Mouse (Mus musculus): Measurements from ENCODE around the gene Myo18a. TPM values are rescaled to one million over a fixed set of nuclear protein-coding genes. Genes with fewer than 3 reads are reported as not detected.
A peak's percentile ranks its signal among the peaks of the same experiment; 100 is the strongest.

The Myo18a gene
- polyA plus RNA-seq, 1 experiment from 2014 or later: 38.7 TPM

GRCm38 (mm10) chr11:77862887-77863286 lies 99.8 kb downstream of the Myo18a start:
- Histone ChIP-seq H3K9me3 (ENCODE audit: control insufficient read depth, low read length) (no peaks in the 10 kb centered on the region), H3K4me2 (replicated peaks; ENCODE audit: low read depth) (no peak overlapping the region), H3K9ac (ENCODE audit: low read length) (no peak overlapping the region), H3K36me3 (ENCODE audit: control insufficient read depth, insufficient read depth, low read length) (peaks cover 15% of the 10 kb centered on the region), H3K27me3 (ENCODE audit: control insufficient read depth, insufficient read depth, low read length) (no peaks in the 10 kb centered on the region), H3K27ac (replicated peaks) (no peak overlapping the region), H3K4me3 (ENCODE audit: low read depth, low read length) (no peak overlapping the region), H3K4me1 (replicated peaks; ENCODE audit: control insufficient read depth, insufficient read depth) (no peaks in the 10 kb centered on the region)
- no peak for TF ChIP-seq CTCF (IDR thresholded peaks at IDR 0.05; ENCODE audit: low read depth)
- DNase-seq (ENCODE audit: low spot score) (no peak), ATAC-seq (ENCODE audit: low FRiP score, low TSS enrichment) (no peak)
- 80% methylated on average over 7 of the region's 7 CpGs for WGBS

DNA sequence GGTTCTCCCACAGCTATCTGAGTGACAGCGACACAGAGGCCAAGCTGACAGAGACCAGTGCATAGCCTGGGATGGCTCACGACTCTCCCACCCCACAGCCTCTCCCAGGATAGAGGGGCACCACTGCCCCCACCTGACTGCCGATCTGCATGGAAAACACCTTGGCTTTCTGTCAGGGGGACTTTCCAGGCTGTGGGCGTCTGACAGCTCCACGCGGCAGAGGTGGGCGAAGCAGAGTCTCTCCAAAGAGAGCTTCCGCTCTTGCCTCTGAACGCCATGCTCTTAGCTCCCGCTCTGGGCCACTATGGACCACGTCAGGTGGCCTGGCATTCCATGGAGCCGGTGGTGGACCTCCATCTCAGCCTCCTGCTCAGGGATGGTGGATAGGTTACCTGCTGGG lies 101.7 kb downstream of the Myo18a start:
- TF ChIP-seq EP300 (optimal IDR thresholded peaks at IDR 0.05): no peak
- no peak for TF ChIP-seq CTCF (IDR thresholded peaks at IDR 0.05; ENCODE audit: low read depth)
- no peak overlapping the region for H3K9ac ChIP-seq (ENCODE audit: low read length)
- no peak overlapping the region for H3K4me2 ChIP-seq (replicated peaks; ENCODE audit: low read depth)
- DNase-seq (ENCODE audit: low spot score): no peak
- H3K9me3 ChIP-seq (ENCODE audit: control insufficient read depth, low read length): no peaks in the 10 kb centered on the region
- H3K36me3 ChIP-seq (ENCODE audit: control insufficient read depth, insufficient read depth, low read length): peaks cover 8% of the 10 kb centered on the region; the same call in 1 of the 2 replicates
- no peak overlapping the region for H3K4me3 ChIP-seq (ENCODE audit: low read depth, low read length)
- H3K27me3 ChIP-seq (ENCODE audit: control insufficient read depth, insufficient read depth, low read length): no peaks in the 10 kb centered on the region
- no peak for ATAC-seq (ENCODE audit: low FRiP score, low TSS enrichment)
- no peak overlapping the region for H3K27ac ChIP-seq (replicated peaks)
- 67% methylated on average over 12 of the region's 12 CpGs for WGBS
- no peaks in the 10 kb centered on the region for H3K4me1 ChIP-seq (replicated peaks; ENCODE audit: control insufficient read depth, insufficient read depth)

GRCm38 (mm10) chr11:77867419-77868083 lies 104.5 kb downstream of the Myo18a start:
- Histone ChIP-seq H3K9me3 (ENCODE audit: control insufficient read depth, low read length) (no peaks in the 10 kb centered on the region), H3K36me3 (ENCODE audit: control insufficient read depth, insufficient read depth, low read length) (peaks cover 4% of the 10 kb centered on the region; the same call in 1 of the 2 replicates), H3K4me3 (ENCODE audit: low read depth, low read length) (no peak overlapping the region), H3K4me2 (replicated peaks; ENCODE audit: low read depth) (no peak overlapping the region), H3K4me1 (replicated peaks; ENCODE audit: control insufficient read depth, insufficient read depth) (0 out of 2 replicates have a peak, but pooled peaks cover 3% of the 10 kb centered on the region), H3K27me3 (ENCODE audit: control insufficient read depth, insufficient read depth, low read length) (no peaks in the 10 kb centered on the region), H3K27ac (replicated peaks) (no peak overlapping the region), H3K9ac (ENCODE audit: low read length) (0 out of 2 replicates have a peak overlapping the region, but pooled peaks have one; percentile 31)
- 33% methylated on average over 11 of the region's 12 CpGs for WGBS
- TF ChIP-seq EP300 (optimal IDR thresholded peaks at IDR 0.05) (no peak), CTCF (IDR thresholded peaks at IDR 0.05; ENCODE audit: low read depth) (no peak)
- no peak for ATAC-seq (ENCODE audit: low FRiP score, low TSS enrichment)
- DNase-seq (ENCODE audit: low spot score): no peak

GRCm38 (mm10) chr11:77871436-77871835 lies 108.4 kb downstream of the Myo18a start:
- no peak overlapping the region for H3K4me3 ChIP-seq (ENCODE audit: low read depth, low read length)
- H3K27ac ChIP-seq (replicated peaks): no peak overlapping the region
- H3K4me1 ChIP-seq (replicated peaks; ENCODE audit: control insufficient read depth, insufficient read depth): 0 out of 2 replicates have a peak, but pooled peaks cover 3% of the 10 kb centered on the region
- DNase-seq (ENCODE audit: low spot score) (no peak), ATAC-seq (ENCODE audit: low FRiP score, low TSS enrichment) (no peak)
- H3K36me3 ChIP-seq (ENCODE audit: control insufficient read depth, insufficient read depth, low read length): no peaks in the 10 kb centered on the region
- H3K27me3 ChIP-seq (ENCODE audit: control insufficient read depth, insufficient read depth, low read length): no peaks in the 10 kb centered on the region
- no peak for TF ChIP-seq CTCF (IDR thresholded peaks at IDR 0.05; ENCODE audit: low read depth)
- no peak for TF ChIP-seq EP300 (optimal IDR thresholded peaks at IDR 0.05)
- no peak overlapping the region for H3K9ac ChIP-seq (ENCODE audit: low read length)
- H3K9me3 ChIP-seq (ENCODE audit: control insufficient read depth, low read length): no peaks in the 10 kb centered on the region
- no peak overlapping the region for H3K4me2 ChIP-seq (replicated peaks; ENCODE audit: low read depth)
- WGBS: 32% methylated on average over 4 of the region's 4 CpGs

GRCm38 (mm10) chr11:77872236-77872635 lies 109.2 kb downstream of the Myo18a start:
- no peaks in the 10 kb centered on the region for H3K27me3 ChIP-seq (ENCODE audit: control insufficient read depth, insufficient read depth, low read length)
- H3K4me2 ChIP-seq (replicated peaks; ENCODE audit: low read depth): 0 out of 2 replicates have a peak overlapping the region, but pooled peaks have one; percentile 1
- no peak for DNase-seq (ENCODE audit: low spot score)
- no peak; the same call in 1 of the 2 replicates for TF ChIP-seq CTCF (IDR thresholded peaks at IDR 0.05; ENCODE audit: low read depth)
- TF ChIP-seq EP300 (optimal IDR thresholded peaks at IDR 0.05): no peak
- H3K36me3 ChIP-seq (ENCODE audit: control insufficient read depth, insufficient read depth, low read length): no peaks in the 10 kb centered on the region
- H3K9ac ChIP-seq (ENCODE audit: low read length): no peak overlapping the region
- no peak for ATAC-seq (ENCODE audit: low FRiP score, low TSS enrichment)
- WGBS: 8% methylated on average over 11 of the region's 11 CpGs
- no peaks in the 10 kb centered on the region for H3K9me3 ChIP-seq (ENCODE audit: control insufficient read depth, low read length)
- 0 out of 2 replicates have a peak, but pooled peaks cover 3% of the 10 kb centered on the region for H3K4me1 ChIP-seq (replicated peaks; ENCODE audit: control insufficient read depth, insufficient read depth)
- H3K27ac ChIP-seq (replicated peaks): no peak overlapping the region
- H3K4me3 ChIP-seq (ENCODE audit: low read depth, low read length): no peak overlapping the region

GRCm38 (mm10) chr11:77872685-77873084 lies 109.6 kb downstream of the Myo18a start:
- no peak; the same call in 1 of the 2 replicates for TF ChIP-seq CTCF (IDR thresholded peaks at IDR 0.05; ENCODE audit: low read depth)
- no peak for TF ChIP-seq EP300 (optimal IDR thresholded peaks at IDR 0.05)
- DNase-seq (ENCODE audit: low spot score) (no peak), ATAC-seq (ENCODE audit: low FRiP score, low TSS enrichment) (no peak)
- Histone ChIP-seq H3K4me3 (ENCODE audit: low read depth, low read length) (no peak overlapping the region), H3K9ac (ENCODE audit: low read length) (no peak overlapping the region), H3K4me1 (replicated peaks; ENCODE audit: control insufficient read depth, insufficient read depth) (0 out of 2 replicates have a peak, but pooled peaks cover 3% of the 10 kb centered on the region), H3K4me2 (replicated peaks; ENCODE audit: low read depth) (0 out of 2 replicates have a peak overlapping the region, but pooled peaks have one; percentile 1), H3K27me3 (ENCODE audit: control insufficient read depth, insufficient read depth, low read length) (no peaks in the 10 kb centered on the region), H3K9me3 (ENCODE audit: control insufficient read depth, low read length) (no peaks in the 10 kb centered on the region), H3K27ac (replicated peaks) (no peak overlapping the region), H3K36me3 (ENCODE audit: control insufficient read depth, insufficient read depth, low read length) (no peaks in the 10 kb centered on the region)
- 7% methylated on average over 7 of the region's 7 CpGs for WGBS
